Mouse (Mus musculus) neural tube, embryonic 14.5 days (tissue): ENCODE measurements around the gene Cd300lf. TPM values are rescaled to one million over a fixed set of nuclear protein-coding genes. Genes with fewer than 3 reads are reported as not detected.

Source experiments
- ATAC-seq: fragments of 200-750 bp; cut with Nextera tagmentation; 2 replicates; pipeline ENCODE4 v1.8.0; 2017; ENCODE audit warnings: low read depth, mild to moderate bottlenecking, moderate TSS enrichment, moderate library complexity
- H3K27ac ChIP-seq: fragments of 300-500 bp; sonication (generic); 2 replicates; pipeline ENCODE4 v1.5.1; 2014; ENCODE audit warnings: low read depth, mild to moderate bottlenecking, control low read depth, low read length, moderate library complexity, mixed read lengths
- H3K27me3 ChIP-seq: fragments of 300-500 bp; sonication (generic); 2 replicates; pipeline ENCODE4 v1.6.1; 2014; ENCODE audit warnings: low read length; ENCODE audit not compliant: control insufficient read depth, insufficient read depth
- H3K36me3 ChIP-seq: fragments of 300-500 bp; sonication (generic); 2 replicates; pipeline ENCODE4 v1.6.1; 2014; ENCODE audit warnings: low read length, mixed read lengths; ENCODE audit not compliant: control insufficient read depth, insufficient read depth
- H3K4me1 ChIP-seq: fragments of 300-500 bp; sonication (generic); 2 replicates; pipeline ENCODE4 v1.6.1; 2014; ENCODE audit warnings: low read length; ENCODE audit not compliant: control insufficient read depth, insufficient read depth
- H3K4me2 ChIP-seq: fragments of 300-500 bp; sonication (generic); 2 replicates; pipeline ENCODE4 v1.6.1; 2014; ENCODE audit warnings: mild to moderate bottlenecking, low read depth, low read length, control low read depth
- H3K4me3 ChIP-seq: fragments of 300-500 bp; sonication (generic); 2 replicates; pipeline ENCODE4 v1.5.1; 2014; ENCODE audit warnings: low read depth, low read length, control low read depth, mixed read lengths
- H3K9ac ChIP-seq: fragments of 300-500 bp; sonication (generic); replicated peaks from 2 replicates; pipeline ENCODE4 v1.6.1; 2014; ENCODE audit warnings: low read depth, mild to moderate bottlenecking, control low read depth, low read length, mixed read lengths
- H3K9me3 ChIP-seq: fragments of 300-500 bp; sonication (generic); 2 replicates; pipeline ENCODE4 v1.6.1; 2016; ENCODE audit warnings: low read length; ENCODE audit not compliant: control insufficient read depth
- WGBS: fragments of 180-500 bp; shearing (Covaris S2); extraction: QIAGEN DNeasy Blood & Tissue Kit; methylation state at CpG from one replicate; pipeline ENCODE4 v1.1.7; 2014; 5-methylcytosine and 5-hydroxymethylcytosine counted together
- polyA plus RNA-seq: library from polyadenylated mRNA; unstranded; fragments of >200 nt; fragmentation: Nextera tagmentation; extraction: Ambion mirVana; gene quantifications from 2 replicates; pipeline ENCODE4 v1.2.1, GENCODE M21; 2014

Gene Cd300lf
- polyA plus RNA-seq, 1 experiment from 2014 or later, result 0.11 TPM

DNA sequence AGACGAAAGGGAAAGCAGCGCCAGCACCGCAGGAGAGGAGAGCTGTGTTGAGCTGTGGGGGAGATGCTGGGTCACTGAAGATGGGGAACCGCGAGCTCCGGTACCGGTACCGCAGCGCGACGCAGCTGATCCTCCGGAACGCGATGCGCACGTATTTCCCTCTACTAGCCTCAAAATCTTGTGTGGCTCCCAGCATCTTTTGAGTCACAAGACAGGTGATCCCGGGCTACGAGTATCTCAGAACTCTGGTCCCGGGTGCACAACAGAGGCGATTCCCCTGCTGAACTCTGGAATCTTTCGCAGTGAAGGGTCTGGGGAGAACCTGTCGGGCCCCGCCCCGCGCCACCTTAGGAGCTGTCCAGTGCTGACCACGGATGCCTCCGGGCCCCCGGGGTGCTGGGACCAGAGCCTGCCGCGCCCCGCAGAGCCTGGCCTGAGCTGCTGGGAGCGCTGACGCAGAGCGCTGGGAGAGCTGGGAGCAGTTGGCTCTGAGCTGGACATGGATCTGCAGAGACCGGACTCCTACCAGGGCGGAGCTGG is 42.4 kb downstream of the Cd300lf start, which contains the start of gene Rab37:
Gene Rab37, plus strand, starts transcription at position 70 of the 540 bp plus-strand sequence.
- Histone ChIP-seq H3K4me1 (peaks cover 3% of the 10 kb centered on the region; the same call in 1 of the 2 replicates), H3K4me3 (peak within 1 kb of the TSS; percentile 21), H3K9me3 (no peaks in the 10 kb centered on the region), H3K27me3 (peaks cover 10% of the 10 kb centered on the region), H3K36me3 (no peaks in the 10 kb centered on the region), H3K4me2 (peak within 1 kb of the TSS; percentile 40), H3K9ac (no peak within 1 kb of the TSS), H3K27ac (no peak within 1 kb of the TSS)
- ATAC-seq, result no peak
- 3% methylated on average over 36 of the region's 36 CpGs for WGBS

DNA sequence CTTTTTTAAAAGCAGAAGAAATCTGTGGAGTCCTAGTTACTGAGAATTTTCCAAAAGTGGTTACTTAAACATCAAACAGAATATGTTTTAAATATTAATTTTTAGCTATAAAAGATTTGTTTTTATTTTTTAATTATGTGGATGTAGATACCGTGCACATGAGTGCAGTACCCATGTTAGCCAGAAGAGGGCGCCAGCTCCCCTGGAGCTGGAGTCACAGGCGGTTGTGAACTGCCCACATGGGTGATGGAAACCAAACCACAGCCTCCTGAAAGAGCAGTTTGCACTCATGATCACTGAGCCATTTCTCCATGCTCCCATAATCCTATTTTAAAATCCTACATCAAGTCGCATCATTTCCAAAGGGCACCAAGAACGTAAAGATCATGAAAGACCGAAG is 43.9 kb downstream of the Cd300lf start:
- no peaks in the 10 kb centered on the region for H3K9me3 ChIP-seq
- no peak overlapping the region for H3K9ac ChIP-seq
- peaks cover 3% of the 10 kb centered on the region; the same call in 1 of the 2 replicates for H3K4me1 ChIP-seq
- H3K4me2 ChIP-seq, result no peak overlapping the region
- H3K36me3 ChIP-seq, result no peaks in the 10 kb centered on the region
- 69% methylated on average over 6 of the region's 6 CpGs for WGBS
- ATAC-seq, result no peak
- peaks cover 10% of the 10 kb centered on the region for H3K27me3 ChIP-seq
- no peak overlapping the region for H3K27ac ChIP-seq
- H3K4me3 ChIP-seq, result no peak overlapping the region

DNA sequence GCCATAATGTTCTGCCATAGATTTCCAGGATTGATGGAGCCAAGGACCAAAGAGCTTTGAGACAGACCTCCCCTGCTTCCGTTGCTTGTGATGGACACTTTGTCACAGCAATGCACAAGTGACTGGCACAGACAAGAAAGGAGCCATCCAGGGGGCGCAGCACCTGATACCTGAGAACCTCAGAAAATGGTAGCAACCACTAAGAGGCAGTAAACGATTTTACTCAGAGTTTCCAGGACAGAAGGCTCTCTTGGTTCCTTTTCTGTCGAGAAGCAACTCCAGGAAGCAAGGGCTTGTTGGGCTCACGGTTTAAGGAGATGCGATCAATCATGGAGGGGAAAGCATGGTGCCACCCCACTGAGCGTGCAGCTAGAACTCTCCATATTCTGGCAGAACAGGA is 47.6 kb downstream of the Cd300lf start:
- Histone ChIP-seq H3K36me3 (no peaks in the 10 kb centered on the region), H3K27ac (no peak overlapping the region), H3K9me3 (no peaks in the 10 kb centered on the region), H3K4me2 (no peak overlapping the region), H3K27me3 (peaks cover 7% of the 10 kb centered on the region), H3K4me3 (no peak overlapping the region), H3K4me1 (no peaks in the 10 kb centered on the region; the same call in 1 of the 2 replicates), H3K9ac (no peak overlapping the region)
- no peak for ATAC-seq
- WGBS, result 65% methylated on average over 7 of the region's 7 CpGs

DNA sequence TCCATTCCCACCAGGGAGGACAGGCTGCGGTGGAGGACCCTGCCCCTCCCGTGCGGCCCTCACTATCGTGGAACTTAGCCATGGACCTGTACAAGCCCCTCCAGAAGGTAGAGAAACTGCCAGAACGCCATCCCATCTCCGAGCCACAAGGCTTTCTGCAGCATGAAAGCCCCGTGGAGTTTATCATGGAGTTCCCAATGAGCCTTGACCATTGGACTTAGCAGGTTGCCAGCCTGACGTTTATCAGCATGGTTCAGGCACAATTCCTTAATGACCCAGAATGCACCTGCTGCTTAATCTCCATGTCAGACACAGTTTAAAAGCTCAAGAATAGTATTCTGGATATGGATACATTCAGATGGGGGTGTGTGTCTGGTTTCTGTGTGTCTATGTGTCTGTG is 48.7 kb downstream of the Cd300lf start:
- H3K27me3 ChIP-seq, result peaks cover 4% of the 10 kb centered on the region
- no peak overlapping the region for H3K4me2 ChIP-seq
- H3K4me1 ChIP-seq, result no peaks in the 10 kb centered on the region; the same call in 1 of the 2 replicates
- ATAC-seq, result no peak
- no peaks in the 10 kb centered on the region for H3K9me3 ChIP-seq
- no peak overlapping the region for H3K27ac ChIP-seq
- no peak overlapping the region for H3K4me3 ChIP-seq
- no peak overlapping the region for H3K9ac ChIP-seq
- no peaks in the 10 kb centered on the region for H3K36me3 ChIP-seq
- 48% methylated on average over 8 of the region's 8 CpGs for WGBS

DNA sequence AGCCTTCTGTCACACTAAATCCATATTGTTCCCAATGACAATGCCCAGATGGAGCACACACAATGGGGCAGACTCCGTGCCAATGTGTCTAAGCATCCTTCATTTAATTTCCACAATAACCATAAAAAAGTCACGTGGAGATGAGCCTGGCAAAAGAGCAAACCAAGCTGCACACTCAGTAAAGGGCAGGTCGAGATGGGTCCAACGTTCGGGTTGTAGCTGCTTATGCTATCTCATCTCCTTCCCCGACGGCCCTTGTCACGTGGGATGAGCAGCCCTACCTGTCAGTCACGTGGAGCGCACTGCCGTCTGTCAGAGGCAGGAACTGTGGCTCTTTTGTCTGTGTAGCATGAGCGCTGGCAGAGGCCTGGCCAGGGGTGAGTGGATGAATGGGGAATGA is 49.2 kb downstream of the Cd300lf start:
- no peak for ATAC-seq

DNA sequence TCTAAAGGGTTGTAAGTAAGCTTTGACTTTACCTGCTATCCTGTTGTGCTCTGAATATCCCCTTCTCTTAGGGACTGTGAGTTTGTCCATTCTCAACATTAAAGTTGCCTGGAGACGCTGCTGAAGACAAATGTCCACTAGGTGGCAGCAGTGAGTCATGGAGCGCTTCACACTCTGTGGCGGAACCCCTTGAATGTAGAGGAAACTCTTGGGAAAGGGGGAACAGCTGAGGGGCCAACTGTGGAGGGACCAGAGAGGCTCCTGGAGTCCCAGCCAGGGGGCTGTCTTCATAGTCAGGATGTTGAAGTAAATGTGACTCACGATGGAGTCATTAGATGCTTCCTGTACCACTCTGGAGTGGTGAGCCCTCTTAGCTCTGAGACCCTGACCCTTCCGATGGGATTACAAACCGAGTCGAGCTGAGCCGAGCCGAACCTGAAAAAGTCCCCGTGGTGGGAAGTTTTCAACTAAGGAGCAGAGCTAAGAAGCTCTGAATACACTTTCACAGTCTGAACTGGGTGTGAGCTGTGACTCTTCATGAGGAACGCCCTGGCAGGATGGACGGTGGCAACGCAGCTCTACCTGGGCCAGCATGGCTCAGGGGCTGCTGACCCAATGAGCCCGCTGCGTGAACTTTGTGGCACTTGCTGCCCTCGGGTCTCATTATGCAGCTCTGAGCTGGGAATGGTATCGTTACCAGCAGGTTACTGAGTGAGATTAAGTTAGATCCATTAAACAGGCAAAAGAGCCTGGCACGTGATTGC is 50.2 kb downstream of the Cd300lf start:
- H3K27ac ChIP-seq, result no peak overlapping the region
- H3K9me3 ChIP-seq, result no peaks in the 10 kb centered on the region
- H3K4me3 ChIP-seq, result no peak overlapping the region
- peaks cover 4% of the 10 kb centered on the region for H3K27me3 ChIP-seq
- peak; percentile 54; the same call in 1 of the 2 replicates for ATAC-seq
- WGBS, result 47% methylated on average over 18 of the region's 18 CpGs
- H3K9ac ChIP-seq, result no peak overlapping the region
- no peaks in the 10 kb centered on the region; the same call in 1 of the 2 replicates for H3K4me1 ChIP-seq
- H3K36me3 ChIP-seq, result no peaks in the 10 kb centered on the region
- no peak overlapping the region for H3K4me2 ChIP-seq

More for the DNA sequence above, 49.2 kb downstream of the Cd300lf start:
- Histone ChIP-seq H3K36me3 (no peaks in the 10 kb centered on the region), H3K4me2 (no peak overlapping the region), H3K9me3 (no peaks in the 10 kb centered on the region), H3K4me3 (no peak overlapping the region), H3K27me3 (peaks cover 4% of the 10 kb centered on the region), H3K27ac (no peak overlapping the region), H3K9ac (no peak overlapping the region), H3K4me1 (no peaks in the 10 kb centered on the region; the same call in 1 of the 2 replicates)
- WGBS, result 17% methylated on average over 12 of the region's 12 CpGs

DNA sequence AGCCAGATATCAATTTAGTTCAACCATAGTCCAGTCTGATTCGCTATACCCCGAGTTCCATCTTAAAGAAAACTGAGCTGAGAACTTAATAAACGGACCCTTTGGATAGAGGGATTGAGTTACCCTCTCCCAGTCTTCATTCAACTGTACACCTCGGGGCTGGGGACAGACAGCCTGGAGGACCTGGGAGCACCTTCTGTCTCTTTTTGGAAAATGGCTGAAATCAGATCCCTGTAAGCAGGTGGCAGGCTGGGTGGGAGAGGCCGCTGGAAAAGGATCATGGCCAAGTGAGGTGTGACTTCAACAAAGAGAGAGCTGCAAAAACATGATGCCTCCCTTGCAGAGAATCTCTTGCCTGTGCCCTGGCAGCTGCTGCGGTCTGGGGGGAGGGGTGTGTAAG is 51.6 kb downstream of the Cd300lf start:
- Histone ChIP-seq H3K27ac (no peak overlapping the region), H3K4me3 (no peak overlapping the region), H3K27me3 (peaks cover 4% of the 10 kb centered on the region), H3K36me3 (no peaks in the 10 kb centered on the region), H3K4me2 (no peak overlapping the region), H3K9me3 (no peaks in the 10 kb centered on the region), H3K9ac (no peak overlapping the region), H3K4me1 (no peaks in the 10 kb centered on the region; the same call in 1 of the 2 replicates)
- no peak for ATAC-seq
- 80% methylated on average over 6 of the region's 6 CpGs for WGBS

DNA sequence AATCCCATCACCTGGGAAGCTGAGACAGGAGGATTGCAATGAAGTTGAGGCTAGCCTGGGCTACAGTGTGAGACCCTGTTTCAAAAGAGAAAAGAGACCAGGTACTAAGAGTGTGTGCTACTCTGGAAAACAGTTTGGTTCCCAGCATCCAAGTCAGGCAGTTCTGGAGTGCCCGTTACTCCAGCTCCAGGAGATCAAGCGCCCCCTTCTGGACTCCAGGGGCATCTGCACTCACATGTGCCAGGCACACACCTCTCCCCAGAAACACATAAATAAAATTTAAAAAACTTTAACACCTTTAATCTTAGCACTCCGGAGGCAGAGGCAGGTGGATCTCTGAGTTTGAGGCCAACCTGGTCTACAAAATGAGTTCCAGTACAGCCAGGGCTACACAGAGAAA is 52.4 kb downstream of the Cd300lf start:
- 63% methylated on average over 3 of the region's 3 CpGs for WGBS
- H3K27ac ChIP-seq, result no peak overlapping the region
- H3K27me3 ChIP-seq, result peaks cover 4% of the 10 kb centered on the region
- no peak for ATAC-seq
- no peak overlapping the region for H3K4me2 ChIP-seq
- H3K4me3 ChIP-seq, result no peak overlapping the region
- no peak overlapping the region for H3K9ac ChIP-seq
- no peaks in the 10 kb centered on the region for H3K36me3 ChIP-seq
- no peaks in the 10 kb centered on the region for H3K9me3 ChIP-seq
- no peaks in the 10 kb centered on the region; the same call in 1 of the 2 replicates for H3K4me1 ChIP-seq

DNA sequence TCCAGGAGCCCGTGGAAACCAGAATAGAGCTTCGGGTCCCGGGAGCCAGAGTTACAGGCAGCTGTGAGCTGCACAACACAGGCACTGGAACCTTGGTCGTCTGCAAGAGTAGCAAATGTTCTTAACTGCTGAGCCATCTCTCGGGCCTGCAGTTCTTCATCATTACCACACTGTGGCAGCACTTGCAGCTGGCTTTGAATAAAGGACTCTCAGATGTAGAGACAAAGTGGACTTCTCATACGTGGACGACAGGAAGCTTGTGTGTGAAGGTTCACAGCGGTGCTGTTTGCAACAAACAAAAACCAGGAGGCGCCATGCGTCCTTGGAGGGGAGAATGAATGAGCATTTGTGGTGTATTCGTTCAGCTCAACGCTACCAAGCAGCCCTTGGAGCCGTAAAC is 52.9 kb downstream of the Cd300lf start:
- Histone ChIP-seq H3K4me2 (no peak overlapping the region), H3K27ac (no peak overlapping the region), H3K36me3 (no peaks in the 10 kb centered on the region), H3K9me3 (no peaks in the 10 kb centered on the region), H3K9ac (no peak overlapping the region), H3K4me1 (no peaks in the 10 kb centered on the region; the same call in 1 of the 2 replicates), H3K4me3 (no peak overlapping the region), H3K27me3 (peaks cover 4% of the 10 kb centered on the region)
- 38% methylated on average over 13 of the region's 13 CpGs for WGBS
- ATAC-seq, result no peak
